Mouse (Mus musculus) heart, adult 11 months (tissue): ENCODE data around the gene Slc1a3.

Source experiments
- DNase-seq: peaks from one replicate; pipeline ENCODE4 v3.0.0; 2022

Slc1a3 gene

DNA sequence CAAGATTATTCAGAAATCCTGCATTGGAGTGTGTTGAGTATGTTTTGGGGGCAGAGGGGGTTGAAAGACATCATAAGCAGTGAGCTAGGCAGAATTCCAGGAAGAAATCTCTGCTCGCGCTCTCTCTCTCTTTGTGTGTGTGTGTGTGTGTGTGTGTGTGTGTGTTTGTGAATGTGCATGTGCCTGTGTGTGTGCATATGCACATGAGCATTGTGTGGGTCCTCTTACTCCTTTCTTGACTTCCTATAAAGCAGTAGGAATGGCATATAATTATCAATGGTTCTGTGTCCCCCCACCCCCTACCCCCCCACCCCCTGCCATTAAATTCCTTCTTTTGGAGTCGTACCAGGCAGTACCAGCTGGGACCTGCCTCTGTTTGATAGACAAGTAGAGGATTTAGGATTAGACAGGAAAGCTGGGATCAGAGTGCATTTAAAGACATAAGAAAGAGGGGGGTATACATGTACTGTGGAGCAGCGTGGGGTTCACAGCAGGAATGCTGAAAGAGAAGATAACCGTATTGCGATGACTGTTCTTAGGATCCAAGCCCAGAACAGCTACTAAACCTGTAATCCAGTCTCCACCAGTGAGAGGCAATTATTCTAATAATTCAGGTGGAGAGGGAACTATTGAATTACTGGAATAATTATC lies 104.9 kb downstream of the Slc1a3 start:
- DNase-seq, result peak; percentile 52

DNA sequence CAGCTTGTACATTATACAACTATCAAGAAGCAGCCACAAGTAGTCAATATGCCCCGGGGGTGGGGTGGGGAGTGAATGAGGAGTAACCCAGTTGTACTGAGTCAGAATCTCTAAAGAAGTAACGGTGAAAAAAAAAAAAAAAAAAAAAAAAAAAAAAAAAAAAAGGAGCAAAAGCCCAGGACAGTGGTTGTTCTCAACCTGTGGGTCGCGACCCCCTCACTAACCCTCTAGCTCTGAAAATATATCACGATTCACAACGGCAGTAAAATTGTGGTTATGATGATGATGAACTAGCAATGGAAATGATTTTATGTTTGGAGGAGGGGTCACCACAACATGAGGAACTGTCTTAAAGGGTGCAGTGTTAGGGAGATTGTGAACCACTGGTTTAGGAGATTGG lies 108.2 kb downstream of the Slc1a3 start:
- peak; percentile 9 for DNase-seq

DNA sequence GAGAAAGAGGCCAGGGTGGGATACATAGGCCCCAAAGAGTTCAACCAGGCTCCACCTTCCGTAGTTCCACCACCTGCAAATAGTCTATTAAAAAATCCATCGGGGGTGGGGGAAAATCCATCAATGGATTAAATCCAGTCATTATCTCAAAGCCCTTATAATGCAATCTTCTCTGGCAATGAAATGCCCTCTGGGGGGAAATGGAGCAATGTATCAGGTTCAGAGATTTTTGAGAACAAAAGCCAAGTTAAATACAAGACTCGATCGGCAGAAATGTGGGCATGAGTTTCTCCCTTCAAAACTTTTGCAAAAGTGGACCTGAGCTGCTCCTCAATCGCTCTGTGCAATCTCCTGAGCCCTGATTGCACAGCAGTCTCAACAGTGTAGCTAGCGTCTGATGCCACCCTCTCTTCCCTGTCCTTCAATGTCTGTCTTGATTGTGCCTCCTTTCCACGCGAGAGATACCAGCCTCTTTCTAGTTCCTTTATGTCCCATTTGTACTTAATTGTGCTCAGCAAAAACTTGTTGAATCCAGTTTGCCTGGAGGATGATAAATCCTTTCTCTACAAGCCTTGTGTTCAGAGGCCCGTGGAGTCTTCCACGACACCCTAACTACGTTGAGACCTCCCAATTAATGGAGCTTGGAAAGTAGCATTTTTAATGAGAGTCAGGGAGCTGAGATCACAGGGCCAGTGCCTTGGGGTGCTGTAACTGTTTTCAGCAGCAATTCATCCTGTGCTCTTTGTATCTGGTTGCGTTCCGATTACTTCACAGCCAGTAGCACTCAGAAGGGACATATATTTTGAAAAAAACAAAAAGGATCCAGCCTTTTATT lies 109.0 kb downstream of the Slc1a3 start:
- DNase-seq, result peak; percentile 56

DNA sequence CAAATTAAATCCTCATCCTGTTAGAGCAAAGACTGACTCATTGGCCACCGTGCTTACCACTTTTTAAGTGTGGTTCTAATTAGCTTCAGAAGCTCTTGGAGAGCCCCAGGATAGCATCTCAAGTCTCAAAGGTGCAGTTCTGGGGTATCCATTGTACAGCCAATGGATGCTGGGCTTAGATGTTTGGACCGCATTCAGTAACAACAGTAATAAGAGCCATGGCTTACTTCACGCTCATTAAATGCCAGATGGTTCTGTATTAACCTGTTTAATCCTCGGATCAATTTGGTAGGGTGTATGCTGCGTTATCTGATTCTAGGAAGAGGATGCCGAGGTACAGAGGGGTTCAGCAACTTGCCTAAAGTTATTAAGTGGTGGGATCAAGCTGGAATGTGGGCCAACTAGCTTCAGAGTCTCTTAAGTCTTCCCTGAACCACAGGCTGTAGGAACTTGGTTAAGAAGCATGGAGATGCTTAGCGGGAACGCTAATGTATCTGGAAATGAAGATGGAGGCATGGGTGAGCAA lies 114.1 kb downstream of the Slc1a3 start:
- DNase-seq, result peak; percentile 70

DNA sequence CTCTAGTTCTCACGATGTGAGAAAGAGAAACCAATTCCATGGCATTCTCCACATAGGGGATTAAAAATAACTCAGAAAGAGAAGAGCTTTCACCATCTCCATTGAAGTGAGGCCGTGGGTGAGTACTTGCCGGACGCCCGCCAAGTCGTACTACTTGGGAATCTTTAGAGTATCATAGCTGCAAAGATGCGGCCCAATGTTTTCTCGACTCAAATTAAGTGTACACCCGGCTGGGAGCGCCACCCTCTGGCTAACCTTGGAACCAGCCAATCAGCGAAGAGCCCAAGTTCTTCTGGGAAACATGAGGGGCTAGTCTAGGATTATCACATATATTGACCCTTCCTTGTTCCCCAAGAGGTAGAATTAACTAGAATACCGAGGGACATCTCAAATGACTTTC lies 115.3 kb downstream of the Slc1a3 start:
- DNase-seq, result peak; percentile 79

DNA sequence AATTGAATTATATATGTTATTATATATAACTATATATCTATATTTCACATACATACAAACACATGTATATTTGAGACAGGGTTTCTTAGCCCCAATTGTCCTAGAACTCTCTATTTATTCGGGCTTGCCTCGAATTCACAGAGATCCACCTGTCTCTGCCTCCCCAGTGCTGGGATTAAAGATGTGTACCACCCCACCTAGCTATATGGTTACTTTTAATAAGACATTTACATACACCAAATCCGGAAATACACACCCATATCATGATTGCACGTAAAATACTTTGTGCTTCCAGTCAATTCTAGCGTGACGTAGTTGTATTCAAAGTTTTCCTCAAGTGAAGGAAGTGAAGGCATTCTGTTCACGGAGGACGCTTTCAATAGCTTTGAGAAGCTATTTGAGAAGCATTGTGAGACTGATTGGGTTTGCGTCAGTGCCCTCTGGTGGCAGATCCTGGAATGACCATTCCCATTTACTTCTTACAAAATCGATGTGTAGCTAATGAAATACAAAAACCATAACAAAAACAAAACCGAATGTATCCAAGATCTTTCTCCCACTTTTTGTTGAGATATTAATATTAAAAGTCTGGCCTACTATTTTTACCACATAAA lies 121.0 kb downstream of the Slc1a3 start:
- DNase-seq, result peak; percentile 75

DNA sequence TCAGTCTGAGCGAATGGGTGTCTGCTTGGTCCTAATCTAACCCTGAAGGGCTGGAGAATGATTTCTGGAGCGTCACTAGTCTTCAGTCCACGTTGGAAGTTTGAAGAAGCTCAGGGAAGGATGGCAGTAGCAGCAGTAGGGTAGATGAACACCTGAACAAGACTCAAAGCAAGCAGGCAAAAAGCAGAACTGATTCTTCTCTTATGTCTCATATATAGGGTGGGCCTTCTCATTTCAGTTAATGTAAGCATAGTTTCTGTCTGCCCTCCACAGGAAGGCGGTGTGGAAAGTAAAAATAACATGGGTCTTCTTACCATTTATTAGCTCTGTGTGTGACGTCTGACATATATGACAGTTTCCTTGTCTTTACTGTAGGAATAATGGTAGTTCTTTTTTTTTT lies 122.5 kb downstream of the Slc1a3 start:
- no peak for DNase-seq

DNA sequence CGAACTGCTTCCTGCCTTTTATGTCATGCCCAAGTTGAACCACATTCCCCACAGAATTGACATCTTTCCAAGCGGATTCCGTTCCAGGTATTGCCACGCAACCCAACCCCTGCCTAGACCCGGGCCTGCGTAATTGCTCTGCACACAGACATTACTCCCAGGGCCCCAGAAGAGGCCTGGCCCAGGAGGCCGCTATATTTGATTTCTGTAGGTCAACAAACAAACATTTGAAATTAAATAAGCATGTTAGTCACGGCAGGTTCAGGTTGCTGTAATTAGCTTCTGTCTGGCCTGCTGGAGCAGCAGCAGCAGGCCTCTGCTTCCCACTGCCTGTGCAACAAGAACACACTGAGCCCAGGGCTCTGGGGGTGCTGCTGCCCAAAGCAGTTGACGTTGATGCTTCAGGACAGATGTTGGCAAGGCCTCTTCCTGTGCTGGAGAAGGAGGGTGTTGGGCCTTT lies 123.7 kb downstream of the Slc1a3 start:
- DNase-seq, result peak; percentile 78
